Mouse (Mus musculus) intestine, embryonic 14.5 days (tissue): Measurements from ENCODE around the gene Unc80. TPM values are rescaled to one million over a fixed set of nuclear protein-coding genes. Genes with fewer than 3 reads are reported as not detected.

Experiments used
- ATAC-seq: fragments of 200-750 bp; cut with Nextera tagmentation; replicated peaks from 2 replicates; pipeline ENCODE4 v1.8.0; 2017; ENCODE audit warnings: low read depth, moderate number of reproducible peaks, moderate TSS enrichment, moderate library complexity; ENCODE audit not compliant: low FRiP score, low TSS enrichment
- DNase-seq: peaks from one replicate; pipeline ENCODE4 v3.0.0-alpha.2; 2018; ENCODE audit warnings: low spot score
- H3K27ac ChIP-seq: fragments of 300-500 bp; sonication (generic); 2 replicates; pipeline ENCODE4 v1.5.1; 2014; ENCODE audit warnings: low read depth, mild to moderate bottlenecking, control low read depth
- H3K27me3 ChIP-seq: fragments of 300-500 bp; sonication (generic); replicated peaks from 2 replicates; pipeline ENCODE4 v1.6.1; 2014; ENCODE audit warnings: low read length, control low read depth; ENCODE audit not compliant: control insufficient read depth, insufficient read depth
- H3K36me3 ChIP-seq: fragments of 300-500 bp; sonication (generic); 2 replicates; pipeline ENCODE4 v1.6.1; 2014; ENCODE audit warnings: low read length, control low read depth; ENCODE audit not compliant: control insufficient read depth, insufficient read depth
- H3K4me1 ChIP-seq: fragments of 300-500 bp; sonication (generic); replicated peaks from 2 replicates; pipeline ENCODE4 v1.6.1; 2014; ENCODE audit warnings: low read length, control low read depth, mixed read lengths; ENCODE audit not compliant: control insufficient read depth, insufficient read depth
- H3K4me2 ChIP-seq: fragments of 300-500 bp; sonication (generic); 2 replicates; pipeline ENCODE4 v1.6.1; 2014; ENCODE audit warnings: low read length
- H3K4me3 ChIP-seq: fragments of 300-500 bp; sonication (generic); 2 replicates; pipeline ENCODE4 v1.5.1; 2014; ENCODE audit warnings: low read depth, low read length, control low read depth, mixed read lengths
- H3K9ac ChIP-seq: fragments of 300-500 bp; sonication (generic); 2 replicates; pipeline ENCODE4 v1.6.1; 2014; ENCODE audit warnings: mild to moderate bottlenecking, low read length
- H3K9me3 ChIP-seq: fragments of 300-500 bp; sonication (generic); 2 replicates; pipeline ENCODE4 v1.6.1; 2016; ENCODE audit warnings: low read length, control low read depth; ENCODE audit not compliant: control insufficient read depth
- WGBS: fragments of 180-500 bp; shearing (Covaris S2); extraction: QIAGEN DNeasy Blood & Tissue Kit; methylation state at CpG from one replicate; pipeline ENCODE4 v1.1.7; 2014; 5-methylcytosine and 5-hydroxymethylcytosine counted together
- polyA plus RNA-seq: library from polyadenylated mRNA; unstranded; fragments of >200 nt; fragmentation: Nextera tagmentation; extraction: Ambion mirVana; gene quantifications from 2 replicates; pipeline ENCODE4 v1.2.1, GENCODE M21; 2014

The Unc80 gene
- polyA plus RNA-seq, 1 experiment from 2014 or later: 0.39 TPM

GRCm38 (mm10) chr1:66562332-66562731 lies 94.2 kb downstream of the Unc80 start:
- H3K4me2 ChIP-seq: no peak overlapping the region
- H3K9ac ChIP-seq: no peak overlapping the region
- H3K4me1 ChIP-seq: no peaks in the 10 kb centered on the region
- no peaks in the 10 kb centered on the region for H3K27me3 ChIP-seq
- WGBS: 82% methylated on average over 2 of the region's 2 CpGs
- DNase-seq (no peak), ATAC-seq (no peak)
- no peaks in the 10 kb centered on the region for H3K9me3 ChIP-seq
- H3K36me3 ChIP-seq: no peaks in the 10 kb centered on the region
- no peak overlapping the region for H3K27ac ChIP-seq
- no peak overlapping the region for H3K4me3 ChIP-seq

GRCm38 (mm10) chr1:66569736-66570135 lies 101.6 kb downstream of the Unc80 start:
- Histone ChIP-seq H3K27ac (no peak overlapping the region), H3K4me1 (no peaks in the 10 kb centered on the region), H3K4me2 (no peak overlapping the region), H3K9me3 (no peaks in the 10 kb centered on the region), H3K27me3 (no peaks in the 10 kb centered on the region), H3K9ac (no peak overlapping the region), H3K4me3 (no peak overlapping the region), H3K36me3 (no peaks in the 10 kb centered on the region)
- DNase-seq: no peak
- WGBS: 87% methylated on average over 13 of the region's 13 CpGs
- ATAC-seq: no peak

GRCm38 (mm10) chr1:66597163-66597788 lies 129.1 kb downstream of the Unc80 start:
- H3K27ac ChIP-seq: no peak overlapping the region
- H3K4me2 ChIP-seq: no peak overlapping the region
- no peaks in the 10 kb centered on the region for H3K9me3 ChIP-seq
- no peak overlapping the region for H3K9ac ChIP-seq
- H3K4me3 ChIP-seq: no peak overlapping the region
- H3K27me3 ChIP-seq: no peaks in the 10 kb centered on the region
- H3K4me1 ChIP-seq: no peaks in the 10 kb centered on the region
- no peak for ATAC-seq
- no peak for DNase-seq
- H3K36me3 ChIP-seq: no peaks in the 10 kb centered on the region

GRCm38 (mm10) chr1:66608304-66608703 lies 140.1 kb downstream of the Unc80 start:
- Histone ChIP-seq H3K27me3 (no peaks in the 10 kb centered on the region), H3K27ac (no peak overlapping the region), H3K4me1 (no peaks in the 10 kb centered on the region), H3K9me3 (no peaks in the 10 kb centered on the region), H3K4me3 (no peak overlapping the region), H3K9ac (no peak overlapping the region), H3K36me3 (no peaks in the 10 kb centered on the region), H3K4me2 (no peak overlapping the region)
- WGBS: 78% methylated on average over 4 of the region's 4 CpGs
- ATAC-seq (no peak), DNase-seq (no peak)

GRCm38 (mm10) chr1:66617188-66617587 lies 149.0 kb downstream of the Unc80 start:
- no peak overlapping the region for H3K27ac ChIP-seq
- H3K36me3 ChIP-seq: no peaks in the 10 kb centered on the region
- ATAC-seq: no peak

GRCm38 (mm10) chr1:66638177-66638576 lies 170.0 kb downstream of the Unc80 start:
- no peak overlapping the region for H3K4me2 ChIP-seq
- H3K4me3 ChIP-seq: no peak overlapping the region
- H3K36me3 ChIP-seq: no peaks in the 10 kb centered on the region
- DNase-seq: no peak
- H3K9ac ChIP-seq: no peak overlapping the region
- H3K9me3 ChIP-seq: no peaks in the 10 kb centered on the region
- no peak for ATAC-seq
- H3K27me3 ChIP-seq: no peaks in the 10 kb centered on the region
- H3K4me1 ChIP-seq: no peaks in the 10 kb centered on the region
- H3K27ac ChIP-seq: no peak overlapping the region
- WGBS: 52% methylated on average over 2 of the region's 2 CpGs

More at GRCm38 (mm10) chr1:66617188-66617587, 149.0 kb downstream of the Unc80 start:
- Histone ChIP-seq H3K4me3 (no peak overlapping the region), H3K4me2 (no peak overlapping the region), H3K9me3 (no peaks in the 10 kb centered on the region), H3K9ac (no peak overlapping the region), H3K4me1 (no peaks in the 10 kb centered on the region), H3K27me3 (no peaks in the 10 kb centered on the region)
- 52% methylated on average over 2 of the region's 2 CpGs for WGBS
- no peak for DNase-seq

GRCm38 (mm10) chr1:66646894-66647293 lies 178.7 kb downstream of the Unc80 start:
- Histone ChIP-seq H3K27ac (no peak overlapping the region), H3K9me3 (no peaks in the 10 kb centered on the region), H3K4me3 (no peak overlapping the region), H3K4me2 (no peak overlapping the region), H3K27me3 (no peaks in the 10 kb centered on the region), H3K4me1 (no peaks in the 10 kb centered on the region), H3K36me3 (no peaks in the 10 kb centered on the region), H3K9ac (no peak overlapping the region)
- ATAC-seq: 0 out of 2 replicates have a peak, but pooled peaks have one; percentile 36
- no peak for DNase-seq

- Histone ChIP-seq H3K27ac (no peak overlapping the region), H3K36me3 (no peaks in the 10 kb centered on the region), H3K4me2 (no peak overlapping the region), H3K9me3 (no peaks in the 10 kb centered on the region), H3K9ac (no peak overlapping the region), H3K4me1 (no peaks in the 10 kb centered on the region), H3K27me3 (no peaks in the 10 kb centered on the region), H3K4me3 (no peak overlapping the region)
- DNase-seq: no peak
- WGBS: 87% methylated on average over 6 of the region's 6 CpGs
- ATAC-seq: no peak
These were observed 181.4 kb downstream of the Unc80 start for GRCm38 (mm10) chr1:66649568-66649967.

GRCm38 (mm10) chr1:66650006-66650405 lies 181.8 kb downstream of the Unc80 start:
- no peaks in the 10 kb centered on the region for H3K4me1 ChIP-seq
- H3K36me3 ChIP-seq: no peaks in the 10 kb centered on the region
- ATAC-seq: no peak
- H3K4me3 ChIP-seq: no peak overlapping the region
- H3K9ac ChIP-seq: no peak overlapping the region
- H3K9me3 ChIP-seq: no peaks in the 10 kb centered on the region
- H3K27me3 ChIP-seq: no peaks in the 10 kb centered on the region
- 67% methylated on average over 1 of the region's 1 CpGs for WGBS
- no peak for DNase-seq
- no peak overlapping the region for H3K4me2 ChIP-seq
- H3K27ac ChIP-seq: no peak overlapping the region
